11 mouse cellular contexts compared by ENCODE assay signal in genomic region chr2:113674647-113675443, GRCm38 (mm10).
DNase-seq lines count a peak whose midpoint lies in the region; ATAC-seq and TF ChIP-seq lines count a peak whose summit lies in the region.
"Had no signal": no experiment of that assay in that cellular context is flagged by ENCODE, and none has a peak within 500 bp of the region (broad histone marks: within the 10 kb centered on the region; RNA-seq: fewer than 3 reads in every experiment).

No protein-coding gene starts in this region.

- 12% methylated on average over 10 of the region's 10 CpGs for WGBS in forebrain, embryonic 10.5 days
- 16% methylated on average over 10 of the region's 10 CpGs for WGBS in forebrain, postnatal 0 days
- WGBS in hindbrain, postnatal 0 days, result 22% methylated on average over 10 of the region's 10 CpGs
- 13% methylated on average over 10 of the region's 10 CpGs for WGBS in midbrain, embryonic 15.5 days

- ATAC-seq in forebrain, postnatal 0 days, result no peak
- no peak for ATAC-seq in hindbrain, postnatal 0 days
- ATAC-seq in midbrain, embryonic 15.5 days (replicated peaks), result peak; percentile 78
- ATAC-seq: Patski had no signal

- H3K9me3 ChIP-seq in forebrain, embryonic 10.5 days, result no peaks in the 10 kb centered on the region
- no peaks in the 10 kb centered on the region for H3K9me3 ChIP-seq in forebrain, postnatal 0 days (ENCODE audit: low read length)
- no peaks in the 10 kb centered on the region for H3K9me3 ChIP-seq in hindbrain, postnatal 0 days (ENCODE audit: low read length)
- no peaks in the 10 kb centered on the region for H3K9me3 ChIP-seq in midbrain, embryonic 15.5 days

- TF ChIP-seq CTCF in forebrain, postnatal 0 days (IDR thresholded peaks at IDR 0.05; ENCODE audit: low read depth), result no peak
- no peak for TF ChIP-seq CTCF in hindbrain, postnatal 0 days (IDR thresholded peaks at IDR 0.05; ENCODE audit: low read depth)

- no peaks in the 10 kb centered on the region for H3K27me3 ChIP-seq in forebrain, embryonic 10.5 days (ENCODE audit: poor library complexity, severe bottlenecking)
- no peaks in the 10 kb centered on the region for H3K27me3 ChIP-seq in forebrain, postnatal 0 days (ENCODE audit: insufficient read depth, low read length)
- no peaks in the 10 kb centered on the region for H3K27me3 ChIP-seq in hindbrain, postnatal 0 days (ENCODE audit: insufficient read depth, low read length)
- no peaks in the 10 kb centered on the region for H3K27me3 ChIP-seq in midbrain, embryonic 15.5 days (replicated peaks)
- H3K27me3 ChIP-seq: Patski had no signal

- no peak overlapping the region for H3K9ac ChIP-seq in forebrain, postnatal 0 days
- no peak overlapping the region for H3K9ac ChIP-seq in hindbrain, postnatal 0 days (replicated peaks; ENCODE audit: low read length)
- no peak overlapping the region for H3K9ac ChIP-seq in midbrain, embryonic 15.5 days

- H3K4me2 ChIP-seq in forebrain, postnatal 0 days (ENCODE audit: low read depth), result no peak overlapping the region
- H3K4me2 ChIP-seq in hindbrain, postnatal 0 days (ENCODE audit: low read depth, low read length), result no peak overlapping the region
- H3K4me2 ChIP-seq in midbrain, embryonic 15.5 days, result no peak overlapping the region

- H3K4me3 ChIP-seq in forebrain, embryonic 10.5 days, result no peak overlapping the region
- no peak overlapping the region for H3K4me3 ChIP-seq in forebrain, postnatal 0 days (ENCODE audit: low read depth, low read length)
- no peak overlapping the region for H3K4me3 ChIP-seq in hindbrain, postnatal 0 days (ENCODE audit: low read length)
- H3K4me3 ChIP-seq in midbrain, embryonic 15.5 days, result no peak overlapping the region

- H3K27ac ChIP-seq in forebrain, embryonic 10.5 days, result peak overlapping the region; percentile 36
- H3K27ac ChIP-seq in forebrain, postnatal 0 days (ENCODE audit: low read depth, low read length), result no peak overlapping the region
- H3K27ac ChIP-seq in hindbrain, postnatal 0 days, result no peak overlapping the region
- no peak overlapping the region for H3K27ac ChIP-seq in midbrain, embryonic 15.5 days

- no peaks in the 10 kb centered on the region for H3K36me3 ChIP-seq in forebrain, embryonic 10.5 days (replicated peaks)
- H3K36me3 ChIP-seq in forebrain, postnatal 0 days (ENCODE audit: insufficient read depth), result no peaks in the 10 kb centered on the region
- H3K36me3 ChIP-seq in hindbrain, postnatal 0 days (ENCODE audit: insufficient read depth, low read length), result no peaks in the 10 kb centered on the region
- H3K36me3 ChIP-seq in midbrain, embryonic 15.5 days (replicated peaks), result no peaks in the 10 kb centered on the region

- peaks cover 27% of the 10 kb centered on the region for H3K4me1 ChIP-seq in forebrain, embryonic 10.5 days
- H3K4me1 ChIP-seq in forebrain, postnatal 0 days (ENCODE audit: insufficient read depth), result no peaks in the 10 kb centered on the region
- H3K4me1 ChIP-seq in hindbrain, postnatal 0 days (ENCODE audit: insufficient read depth, low read length), result no peaks in the 10 kb centered on the region; the same call in 1 of the 2 replicates
- H3K4me1 ChIP-seq in midbrain, embryonic 15.5 days, result peaks cover 5% of the 10 kb centered on the region; the same call in 1 of the 2 replicates

- peak; percentile 57 for DNase-seq in forebrain, embryonic 10.5 days (ENCODE audit: extremely low spot score, low spot score)
- no peak for DNase-seq in forebrain, postnatal 0 days
- DNase-seq in embryo, embryonic 11.5 days (ENCODE audit: low read depth, low spot score), result peak; percentile 43
- DNase-seq in hindbrain, postnatal 0 days (ENCODE audit: low spot score), result peak; percentile 33
- no peak for DNase-seq in cerebellum, postnatal 14 days
- DNase-seq in thymus, postnatal 25 days, result no peak
- DNase-seq in cerebellum, postnatal 25 days, result no peak
- DNase-seq: lung, postnatal 14 days; right cerebral cortex, postnatal 25 days had no signal

Comparison
In these comparisons a context has a peak if more than half of its experiments do, and no peak if none do; other contexts are left out.
1. DNase-seq: peak in forebrain, embryonic 10.5 days (single experiment), embryo, embryonic 11.5 days (single experiment) and hindbrain, postnatal 0 days (single experiment); none in forebrain, postnatal 0 days (single experiment), cerebellum, postnatal 14 days (0 of 2), thymus, postnatal 25 days (single experiment) and cerebellum, postnatal 25 days (0 of 2).